Mouse (Mus musculus) layer of hippocampus, postnatal 25 days (tissue): Measurements from ENCODE around the gene Smco2. TPM values are rescaled to one million over a fixed set of nuclear protein-coding genes. Genes with fewer than 3 reads are reported as not detected.

Experiments
- total RNA-seq, 2 experiments: library from RNA; stranded (reverse); gene quantifications; 2 replicates each; pipeline ENCODE4 v1.2.3; 2021

Gene Smco2
- total RNA-seq, 2 experiments from 2014 or later, result not detected

Other genes starting within 250 kb of the Smco2 start
- 10 to 100 TPM; 38.6 to 47.1 TPM for gene Med21, start 207.6 kb upstream of the Smco2 start, total RNA-seq
- 10 to 100 TPM; 42.0 to 44.2 TPM for gene Tm7sf3, start 207.3 kb upstream of the Smco2 start, total RNA-seq
- gene Stk38l, start 125.1 kb upstream of the Smco2 start, total RNA-seq, result 10 to 100 TPM; 21.4 to 22.2 TPM
- 1 to 10 TPM; 4.9 to 8.8 TPM for gene Arntl2, start 54.0 kb upstream of the Smco2 start, total RNA-seq
- gene Ppfibp1, start 38.4 kb downstream of the Smco2 start, total RNA-seq, result 10 to 100 TPM; 40.9 to 41.7 TPM
- not detected for gene 1700034J05Rik, start 104.3 kb downstream of the Smco2 start, total RNA-seq
- gene Rep15, start 182.5 kb downstream of the Smco2 start, total RNA-seq, result 1 to 10 TPM; 1.2 to 1.7 TPM
- gene Mrps35, start 192.7 kb downstream of the Smco2 start, total RNA-seq, result 10 to 100 TPM; 44.4 to 47.3 TPM
- gene Mansc4, start 236.9 kb downstream of the Smco2 start, total RNA-seq, result 1 to 10 TPM in 1 of 2 experiments, not detected in 1; 1.0 TPM
- 10 to 100 TPM; 20.5 to 21.9 TPM for gene Klhl42, start 241.3 kb downstream of the Smco2 start, total RNA-seq